Mouse (Mus musculus) testis, adult 2 months (tissue): ENCODE results near the gene Rela.

Source experiments
- CTCF ChIP-seq: fragments of 200-500 bp; IDR thresholded peaks from 2 replicates; pipeline ENCODE4 v1.5.1; 2012; ENCODE audit warnings: low read depth, mild to moderate bottlenecking, inconsistent platforms, low read length, moderate library complexity; ENCODE audit not compliant: control insufficient read depth, insufficient read depth, insufficient replicate concordance
- POLR2A ChIP-seq: fragments of 200-500 bp; IDR thresholded peaks from 2 replicates; pipeline ENCODE4 v1.6.1; 2012; ENCODE audit warnings: low read depth, mild to moderate bottlenecking, inconsistent platforms, low read length, moderate library complexity; ENCODE audit not compliant: control insufficient read depth

DNA sequence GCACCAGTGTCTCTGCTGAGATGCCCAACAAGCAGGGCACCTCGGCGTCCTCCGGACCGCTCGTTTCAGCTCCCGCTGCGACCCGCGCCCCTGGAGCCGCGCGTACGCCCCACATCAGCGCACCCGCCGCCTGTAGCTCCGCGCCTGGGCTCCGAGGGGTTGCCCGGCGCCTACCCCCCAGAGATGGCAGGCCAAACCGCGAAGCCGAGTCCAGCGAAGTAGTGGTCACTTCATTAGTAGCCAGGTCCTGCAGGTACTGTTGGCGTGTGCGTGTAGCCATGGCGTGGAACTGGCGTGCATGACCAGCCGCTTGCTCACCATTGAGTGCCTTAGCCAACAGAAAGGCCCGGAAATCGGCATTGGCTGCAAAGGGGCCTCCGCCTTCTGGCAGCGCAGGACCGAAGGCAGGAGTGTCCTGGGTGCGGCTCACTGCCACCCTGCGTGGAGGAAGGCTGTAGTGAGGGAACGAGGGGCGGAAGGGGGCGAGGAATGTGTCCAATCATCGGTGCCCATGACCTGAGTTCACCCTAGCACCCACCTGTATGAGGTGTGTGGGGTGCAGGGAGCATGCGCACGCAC is 17.5 kb downstream of the Rela start:
- no peak for TF ChIP-seq CTCF
- no peak for TF ChIP-seq POLR2A
